Mouse (Mus musculus): ENCODE measurements at regions not wholly inside any gene's neighbourhood (a gene's known extent, or its start where the extent isn't known, plus 50 kb on each side); places are given as distances from the start of the nearest gene placed in this dataset.

- no peak for DNase-seq
Observed at GRCm38 (mm10) chr12:39373721-39374120, 594.5 kb downstream of the Etv1 start.

All from gastrocnemius, postnatal 25 days (tissue).